Comparison of ENCODE assay signal across 10 mouse cellular contexts in the genomic region with DNA sequence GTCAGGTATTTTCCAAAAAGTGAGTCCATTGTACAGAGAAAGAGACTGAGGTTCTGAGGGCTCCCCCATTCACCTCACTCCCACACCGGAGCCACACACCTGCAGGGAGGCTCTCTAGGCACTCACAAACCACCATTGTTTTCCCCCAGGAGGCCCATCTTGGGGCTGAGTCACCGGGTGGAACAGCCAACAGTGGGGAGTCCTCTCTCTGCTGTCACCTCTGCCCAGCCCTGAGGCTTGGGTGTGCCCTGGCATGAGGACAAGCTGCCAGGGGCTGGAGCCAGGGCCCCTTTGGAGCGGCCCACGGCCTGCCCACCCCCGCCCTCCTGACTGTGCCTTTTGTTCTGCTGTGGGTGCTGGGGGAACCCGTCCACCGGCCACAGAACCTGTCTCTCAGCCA. TPM values are rescaled to one million over a fixed set of nuclear protein-coding genes. Genes with fewer than 3 reads are reported as not detected.
DNase-seq lines count a peak whose midpoint lies in the region; ATAC-seq lines count a peak whose summit lies in the region.
"Had no signal": no experiment of that assay in that cellular context is flagged by ENCODE, and none has a peak within 500 bp of the region (broad histone marks: within the 10 kb centered on the region; RNA-seq: fewer than 3 reads in every experiment).

No protein-coding gene starts in this region.

- H3K4me1 ChIP-seq in heart, embryonic 15.5 days (replicated peaks): peaks cover 30% of the 10 kb centered on the region
- H3K4me1 ChIP-seq in limb, embryonic 12.5 days (replicated peaks): peaks cover 16% of the 10 kb centered on the region

- H3K27me3 ChIP-seq in heart, embryonic 15.5 days: no peaks in the 10 kb centered on the region
- peaks cover 9% of the 10 kb centered on the region for H3K27me3 ChIP-seq in limb, embryonic 12.5 days

- H3K36me3 ChIP-seq in heart, embryonic 15.5 days: no peaks in the 10 kb centered on the region
- peaks cover 5% of the 10 kb centered on the region for H3K36me3 ChIP-seq in limb, embryonic 12.5 days

- no peak for ATAC-seq in heart, embryonic 15.5 days (replicated peaks; ENCODE audit: insufficient number of reproducible peaks, insufficient read depth, low FRiP score, low read depth)
- no peak for ATAC-seq in limb, embryonic 12.5 days (ENCODE audit: insufficient number of reproducible peaks, insufficient read depth, low FRiP score, low TSS enrichment, low read depth)

- intact Hi-C loops in heart, postnatal 14 days (cut with DNase I): loop anchor here (10.0 kb wide), 1 partner anchor 259 kb away; no protein-coding TSS in a partner anchor

- WGBS in heart, embryonic 15.5 days: 52% methylated on average over 7 of the region's 7 CpGs
- 49% methylated on average over 7 of the region's 7 CpGs for whole genome bisulfite sequencing in limb, embryonic 12.5 days

- 0 out of 2 replicates have a peak overlapping the region, but pooled peaks have one; percentile 22 for H3K27ac ChIP-seq in heart, embryonic 15.5 days
- no peak overlapping the region for H3K27ac ChIP-seq in limb, embryonic 12.5 days

- no peak overlapping the region for H3K4me2 ChIP-seq in heart, embryonic 15.5 days
- H3K4me2 ChIP-seq in limb, embryonic 12.5 days: 0 out of 2 replicates have a peak overlapping the region, but pooled peaks have one; percentile 3

- no peak overlapping the region for H3K4me3 ChIP-seq in heart, embryonic 15.5 days
- H3K4me3 ChIP-seq in limb, embryonic 12.5 days (replicated peaks): no peak overlapping the region

- no peak for DNase-seq in heart, postnatal 14 days
- DNase-seq in 3134 (ENCODE audit: extremely low read depth, insufficient read length, low spot score): peak; percentile 87
- DNase-seq in NIH3T3 (ENCODE audit: low read depth): peak; percentile 76
- DNase-seq in gastrocnemius, postnatal 10 days: no peak
- no peak for DNase-seq in cerebellum, adult 18-20 months
- DNase-seq in kidney, postnatal 14 days: no peak
- DNase-seq: adrenal gland, adult 2 months had no signal

- no peaks in the 10 kb centered on the region for H3K9me3 ChIP-seq in heart, embryonic 15.5 days (replicated peaks)
- H3K9me3 ChIP-seq in limb, embryonic 12.5 days: no peaks in the 10 kb centered on the region

- H3K9ac ChIP-seq in heart, embryonic 15.5 days: 0 out of 2 replicates have a peak overlapping the region, but pooled peaks have one; percentile 29
- H3K9ac ChIP-seq in limb, embryonic 12.5 days (replicated peaks): no peak overlapping the region

RNA-seq across cellular contexts. Expression of gene Tcf3, which starts 2.3 kb away (rescaled TPM):
- 41.3 and 67.2 TPM in 2 replicates for polyA plus RNA-seq in heart, embryonic 15.5 days (2015; fragmentation: Nextera tagmentation; extraction: Ambion mirVana)
- 10 to 100 TPM; 31.7 to 32.5 TPM for total RNA-seq in heart, postnatal 14 days (2021)
- 247 and 274 TPM in 2 replicates for polyA plus RNA-seq in limb, embryonic 12.5 days (2016; fragmentation: Nextera tagmentation; extraction: Ambion mirVana)
- 10 to 100 TPM; 33.0 to 43.2 TPM for total RNA-seq in gastrocnemius, postnatal 10 days (2021)

RNA-seq across cellular contexts. Expression of gene Uqcr11, which starts 29.1 kb away (rescaled TPM):
- polyA plus RNA-seq in heart, embryonic 15.5 days (2015; fragmentation: Nextera tagmentation; extraction: Ambion mirVana): 1,499 and 1,535 TPM in 2 replicates
- 1,000 to 10,000 TPM; 1,852 to 1,908 TPM for total RNA-seq in heart, postnatal 14 days (2021)
- polyA plus RNA-seq in limb, embryonic 12.5 days (2016; fragmentation: Nextera tagmentation; extraction: Ambion mirVana): 416 and 437 TPM in 2 replicates
- 100 to 1,000 TPM; 725 to 806 TPM for total RNA-seq in gastrocnemius, postnatal 10 days (2021)

RNA-seq across cellular contexts. Expression of gene Mbd3, which starts 36.4 kb away (rescaled TPM):
- 122 and 177 TPM in 2 replicates for polyA plus RNA-seq in heart, embryonic 15.5 days (2015; fragmentation: Nextera tagmentation; extraction: Ambion mirVana)
- total RNA-seq in heart, postnatal 14 days (2021): 10 to 100 TPM; 78.6 to 84.0 TPM
- polyA plus RNA-seq in limb, embryonic 12.5 days (2016; fragmentation: Nextera tagmentation; extraction: Ambion mirVana): 361 and 364 TPM in 2 replicates
- 100 to 1,000 TPM; 107 to 120 TPM for total RNA-seq in gastrocnemius, postnatal 10 days (2021)

RNA-seq across cellular contexts. Expression of gene Mex3d, which starts 48.3 kb away (rescaled TPM):
- 4.8 and 5.2 TPM in 2 replicates for polyA plus RNA-seq in heart, embryonic 15.5 days (2015; fragmentation: Nextera tagmentation; extraction: Ambion mirVana)
- total RNA-seq in heart, postnatal 14 days (2021): 10 to 100 TPM; 11.8 to 12.2 TPM
- 12.5 and 15.2 TPM in 2 replicates for polyA plus RNA-seq in limb, embryonic 12.5 days (2016; fragmentation: Nextera tagmentation; extraction: Ambion mirVana)
- 10 to 100 TPM in 1 of 2 experiments, 1 to 10 TPM in 1; 8.9 to 12.2 TPM for total RNA-seq in gastrocnemius, postnatal 10 days (2021)

RNA-seq across cellular contexts. Expression of gene Onecut3, which starts 58.9 kb away (rescaled TPM):
- polyA plus RNA-seq in heart, embryonic 15.5 days (2015; fragmentation: Nextera tagmentation; extraction: Ambion mirVana): not detected in 2 replicates
- total RNA-seq in heart, postnatal 14 days (2021): not detected
- not detected in 2 replicates for polyA plus RNA-seq in limb, embryonic 12.5 days (2016; fragmentation: Nextera tagmentation; extraction: Ambion mirVana)
- total RNA-seq in gastrocnemius, postnatal 10 days (2021): not detected
- total RNA-seq: adrenal gland, adult 2 months had no signal
- polyA plus RNA-seq: adrenal gland, adult 2 months; gonadal fat pad, adult 2 months had no signal

Comparison
In these comparisons a context has a peak if more than half of its experiments do, and no peak if none do; other contexts are left out.
1. DNase-seq: peak in 3134 (single experiment) and NIH3T3 (single experiment); none in heart, postnatal 14 days (0 of 2), gastrocnemius, postnatal 10 days (single experiment), cerebellum, adult 18-20 months (0 of 2) and kidney, postnatal 14 days (single experiment).